Mouse (Mus musculus): ENCODE data around the gene Sp6. TPM values are rescaled to one million over a fixed set of nuclear protein-coding genes. Genes with fewer than 3 reads are reported as not detected.

Sp6 gene
- total RNA-seq, 2 experiments from 2014 or later, result 2.6 to 2.7 TPM

GRCm38 (mm10) chr11:96979329-96979728, 33.9 kb upstream of the Sp6 start:
- no peak for DNase-seq (ENCODE audit: low spot score in 2 of 2)
- intact Hi-C loops (cut with DNase I), result loop anchor here (5.0 kb wide), 1 partner anchor 62 kb away; the partner anchor contains the start of gene Cdk5rap3

DNA sequence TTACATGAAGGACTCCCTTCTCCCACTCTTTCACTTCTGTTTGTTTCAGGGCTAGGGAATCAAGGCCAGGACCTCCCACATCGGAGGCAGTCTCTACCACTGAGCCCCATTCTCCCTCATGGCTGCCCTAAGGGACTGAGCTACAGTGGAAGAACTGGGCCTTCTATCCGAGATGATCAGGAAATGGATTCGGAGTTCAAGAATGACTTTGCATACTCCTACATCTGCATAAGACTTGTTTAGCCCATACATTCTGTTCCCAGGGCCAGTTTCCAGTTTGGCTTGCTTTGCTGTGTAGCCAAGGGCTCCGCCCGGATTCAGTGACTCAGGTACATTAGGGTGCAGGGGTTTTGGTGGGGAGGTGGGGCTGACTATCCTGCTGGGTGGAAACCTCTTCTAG, 33.2 kb upstream of the Sp6 start:
- intact Hi-C loops (cut with DNase I), result loop anchor here (5.0 kb wide), 1 partner anchor 172 kb away; the partner anchor contains the start of gene Tbkbp1
- DNase-seq (ENCODE audit: low spot score in 2 of 2), result no peak

GRCm38 (mm10) chr11:96981461-96981860, 31.7 kb upstream of the Sp6 start:
- intact Hi-C loops (cut with DNase I), result loop anchor here (5.0 kb wide), 1 partner anchor 171 kb away; the partner anchor contains the start of gene Tbkbp1
- no peak for DNase-seq (ENCODE audit: low spot score in 2 of 2)

DNA sequence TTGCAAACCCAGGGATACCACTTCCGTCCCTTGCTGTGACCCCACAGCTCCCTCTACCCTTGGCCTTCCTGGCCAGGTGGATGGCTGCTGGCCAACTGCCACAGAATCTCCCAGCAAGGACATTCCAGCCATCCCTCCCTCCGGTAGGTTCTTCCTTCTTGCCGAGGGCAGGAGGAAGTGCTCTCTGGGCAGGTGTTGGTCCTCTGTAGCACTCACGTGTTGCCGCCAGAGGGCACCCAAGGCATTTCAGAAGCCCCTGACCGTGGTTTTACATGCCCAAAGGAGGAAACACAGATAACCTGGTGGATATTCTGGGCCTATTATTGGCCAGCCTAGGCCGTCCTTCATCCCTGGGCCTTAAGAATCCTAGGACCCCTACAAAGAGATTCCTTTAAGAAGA, 30.8 kb upstream of the Sp6 start:
- DNase-seq (ENCODE audit: low spot score in 2 of 2), result peak; percentile 78 to 80
- intact Hi-C loops (cut with DNase I), result loop anchor here (1.0 to 5.0 kb wide), 2 partner anchors 44 to 170 kb away; partner anchors contain the start of gene Tbkbp1

DNA sequence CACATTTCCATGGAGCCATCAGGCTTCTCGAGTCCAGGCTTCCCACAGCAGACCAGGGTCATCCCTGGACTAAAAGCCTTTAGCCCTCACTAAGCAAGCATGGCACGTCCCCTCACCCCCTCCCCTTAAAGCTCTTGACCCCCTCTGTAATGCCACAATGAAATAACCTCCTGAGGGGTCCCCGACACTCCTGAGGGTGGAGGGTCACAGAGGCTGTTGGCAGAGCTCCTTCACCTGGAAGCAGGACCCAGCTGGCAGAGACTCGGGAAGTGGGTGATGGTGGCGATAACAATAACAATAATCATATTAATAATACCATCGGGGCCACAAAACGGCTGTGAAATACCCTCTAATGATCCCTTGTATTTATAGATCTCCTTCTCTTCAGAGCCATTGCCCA, 30.3 kb upstream of the Sp6 start, which contains the start of gene Sp2:
Gene Sp2, minus strand, starts transcription at position 101 of the 400 bp plus-strand sequence.
- no peak for DNase-seq (ENCODE audit: low spot score in 2 of 2)
- intact Hi-C loops (cut with DNase I), result loop anchor here (1.0 to 5.0 kb wide), 2 partner anchors 43 to 169 kb away; partner anchors contain the start of gene Tbkbp1

GRCm38 (mm10) chr11:96984903-96985302, 28.3 kb upstream of the Sp6 start:
- intact Hi-C loops (cut with DNase I), result loop anchor here (5.0 kb wide), 1 partner anchor 167 kb away; the partner anchor contains the start of gene Tbkbp1
- DNase-seq (ENCODE audit: low spot score in 2 of 2), result no peak

DNA sequence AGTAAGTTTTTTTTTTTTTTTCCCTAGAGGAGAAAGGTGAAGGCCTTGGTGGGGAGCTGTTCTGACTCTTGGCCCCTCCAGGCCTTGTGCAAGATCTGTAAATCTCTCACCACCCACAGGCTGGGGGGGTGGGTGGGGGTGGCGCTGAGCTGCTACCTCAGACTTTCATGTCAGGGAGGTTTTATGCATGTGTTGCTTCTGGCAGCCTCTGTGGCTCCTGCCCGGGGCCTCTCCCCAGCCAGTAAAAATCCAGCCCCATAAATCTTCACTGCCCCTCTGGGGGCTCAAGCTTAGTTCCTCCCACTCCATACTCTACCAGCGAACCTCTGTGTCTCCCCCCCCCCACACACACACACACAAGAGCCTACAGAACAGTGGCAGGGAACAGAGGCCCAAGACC, 26.7 kb upstream of the Sp6 start:
- DNase-seq (ENCODE audit: low spot score in 2 of 2), result no peak
- intact Hi-C loops (cut with DNase I), result no loop called here

DNA sequence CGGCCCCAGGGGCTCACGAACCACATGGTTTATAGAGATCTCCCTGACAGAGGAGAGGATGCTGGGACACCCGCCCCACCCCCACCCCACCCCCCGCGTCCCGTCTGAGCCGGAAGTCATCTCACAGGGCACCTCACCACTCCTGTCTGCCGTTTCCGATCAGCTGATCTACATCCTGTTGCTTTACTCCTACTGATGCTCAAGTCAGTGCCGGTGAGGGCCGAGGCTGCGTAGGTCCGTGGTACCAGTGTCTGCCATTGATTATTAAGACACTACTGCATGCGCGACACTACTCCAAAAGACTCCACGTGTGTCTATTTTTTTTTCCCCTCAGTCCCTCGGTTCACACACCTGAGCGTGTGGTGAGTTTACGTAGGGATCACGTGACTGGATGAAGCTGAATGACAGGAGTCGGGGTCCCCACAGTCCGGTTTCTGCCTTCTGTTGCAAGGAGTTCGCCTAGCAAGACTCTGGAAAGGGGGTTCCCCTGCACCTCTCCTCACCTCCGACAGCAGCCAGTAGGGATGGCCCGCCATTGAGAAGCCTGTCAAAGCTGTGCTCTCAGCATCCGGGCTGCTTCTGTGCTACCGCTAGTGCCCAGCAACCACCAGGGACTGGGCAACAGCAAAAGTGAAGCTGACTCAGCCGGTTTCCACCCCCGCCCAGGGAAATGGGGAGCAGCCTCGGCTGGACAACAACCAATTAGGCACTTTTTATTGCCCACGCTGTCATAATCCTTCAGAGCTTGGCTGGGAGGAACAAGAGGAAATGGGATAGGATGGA, 25.1 kb upstream of the Sp6 start:
- intact Hi-C loops (cut with DNase I), result no loop called here
- no peak for DNase-seq (ENCODE audit: low spot score in 2 of 2)

GRCm38 (mm10) chr11:96991501-96991900, 21.7 kb upstream of the Sp6 start:
- DNase-seq (ENCODE audit: low spot score in 2 of 2), result no peak
- intact Hi-C loops (cut with DNase I), result no loop called here

- DNase-seq (ENCODE audit: low spot score in 2 of 2), result no peak
- intact Hi-C loops (cut with DNase I), result no loop called here
These were observed 20.4 kb upstream of the Sp6 start for GRCm38 (mm10) chr11:96992722-96993311.

GRCm38 (mm10) chr11:96995031-96995430, 18.2 kb upstream of the Sp6 start:
- no peak for DNase-seq (ENCODE audit: low spot score in 2 of 2)
- intact Hi-C loops (cut with DNase I), result no loop called here

DNA sequence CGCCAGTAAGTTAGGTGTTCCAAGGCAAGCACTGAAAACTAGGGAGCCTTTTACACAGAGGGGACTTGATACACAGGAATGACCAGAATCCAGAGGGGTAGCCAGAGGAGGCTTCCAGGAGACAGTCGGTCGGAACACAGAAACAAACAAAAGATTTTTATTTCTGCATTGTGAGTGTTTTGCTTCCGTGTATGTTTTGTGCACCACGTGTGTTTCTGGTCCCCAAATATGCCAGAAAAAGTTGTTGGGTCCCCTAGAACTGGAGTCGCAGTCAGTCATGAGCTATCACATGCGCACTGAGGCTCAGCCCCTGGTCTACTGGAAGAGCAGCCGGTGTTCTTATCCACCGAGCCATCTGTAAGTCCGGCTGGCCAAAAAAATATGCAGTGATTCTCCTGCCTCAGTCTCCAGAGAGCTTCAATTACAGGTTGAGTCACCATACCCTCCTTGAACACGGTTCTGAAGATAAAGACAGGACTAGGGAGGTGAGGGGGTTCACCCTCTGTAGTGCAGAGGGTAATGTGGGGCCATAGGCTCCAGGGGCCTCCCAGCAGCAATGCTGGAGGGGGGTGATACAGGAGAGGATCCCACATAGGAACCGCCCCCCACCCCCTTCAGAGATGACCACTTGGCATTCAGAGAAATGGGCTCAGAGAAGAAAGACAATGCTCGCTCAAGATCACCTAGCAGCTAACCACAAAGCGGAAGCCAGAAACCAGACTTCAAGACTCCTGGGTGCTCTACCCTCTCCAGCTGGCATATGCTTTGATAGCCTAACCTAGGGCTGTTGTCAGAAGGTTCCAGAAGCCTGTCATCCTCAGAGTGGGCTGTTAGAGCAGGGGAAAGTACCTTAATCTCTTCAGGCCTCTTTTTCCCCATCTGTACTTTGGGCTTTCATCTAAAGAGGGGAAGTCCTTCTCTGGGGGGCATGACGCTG, 17.1 kb upstream of the Sp6 start:
- DNase-seq (ENCODE audit: low spot score in 2 of 2), result no peak
- intact Hi-C loops (cut with DNase I), result no loop called here

GRCm38 (mm10) chr11:96996773-96997379, 16.3 kb upstream of the Sp6 start:
- intact Hi-C loops (cut with DNase I), result no loop called here
- no peak for DNase-seq (ENCODE audit: low spot score in 2 of 2)

GRCm38 (mm10) chr11:96997380-96997956, 15.7 kb upstream of the Sp6 start:
- no peak for DNase-seq (ENCODE audit: low spot score in 2 of 2)

DNA sequence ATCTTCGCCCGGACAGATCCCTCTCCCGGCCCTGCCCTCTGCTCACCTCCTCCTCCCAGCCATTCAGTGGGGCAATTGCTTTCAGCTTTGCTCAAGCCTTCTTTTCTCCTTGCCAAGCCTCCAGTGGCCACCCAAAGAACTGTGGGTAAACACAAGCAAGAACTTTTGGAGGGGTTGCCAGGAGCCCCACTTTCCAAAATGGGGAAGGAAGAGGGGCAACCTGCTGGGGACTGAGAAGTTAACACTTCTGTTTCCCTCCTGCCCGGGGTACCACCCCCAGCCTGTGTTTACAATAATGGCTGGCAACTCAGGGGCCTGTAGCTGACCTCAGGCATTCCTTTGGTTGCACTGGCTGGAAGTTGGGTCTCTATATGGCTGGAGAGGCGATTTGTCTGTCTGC, 10.0 kb upstream of the Sp6 start:
- intact Hi-C loops (cut with DNase I), result no loop called here

More at GRCm38 (mm10) chr11:96997380-96997956, 15.7 kb upstream of the Sp6 start:
- intact Hi-C loops (cut with DNase I), result no loop called here

GRCm38 (mm10) chr11:97007093-97007794, 6.0 kb upstream of the Sp6 start:
- no peak for DNase-seq (ENCODE audit: low spot score in 2 of 2)
- intact Hi-C loops (cut with DNase I), result no loop called here

More for the DNA sequence above, 10.0 kb upstream of the Sp6 start:
- no peak for DNase-seq (ENCODE audit: low spot score in 2 of 2)

GRCm38 (mm10) chr11:97009198-97009790, 3.9 kb upstream of the Sp6 start:
- no peak for DNase-seq (ENCODE audit: low spot score in 2 of 2)
- intact Hi-C loops (cut with DNase I), result no loop called here

Measured in left cerebral cortex, postnatal 14 days (tissue).